Mouse (Mus musculus) hindbrain, embryonic 14.5 days (tissue): ENCODE measurements around the gene Zfp536. TPM values are rescaled to one million over a fixed set of nuclear protein-coding genes. Genes with fewer than 3 reads are reported as not detected.
"Not testable (repeated sequence)": the region's sequence is repeated elsewhere in the genome, so short reads cannot be mapped to it uniquely, and the experiment has no call there.

Experiments
- ATAC-seq: fragments of 200-750 bp; cut with Nextera tagmentation; 2 replicates; pipeline ENCODE4 v1.8.0; 2017; ENCODE audit warnings: moderate number of reproducible peaks, mild to moderate bottlenecking, moderate TSS enrichment, moderate library complexity; ENCODE audit not compliant: low FRiP score
- DNase-seq: peaks from one replicate; pipeline ENCODE4 v3.0.0-alpha.2; 2015; ENCODE audit warnings: low spot score
- H3K27ac ChIP-seq: fragments of 300-500 bp; sonication (generic); 2 replicates; pipeline ENCODE4 v1.5.1; 2014; ENCODE audit warnings: mild to moderate bottlenecking, moderate library complexity
- H3K27me3 ChIP-seq: fragments of 300-500 bp; sonication (generic); 2 replicates; pipeline ENCODE4 v1.6.1; 2014; ENCODE audit warnings: mild to moderate bottlenecking, low read length, mixed read lengths; ENCODE audit not compliant: control insufficient read depth, insufficient read depth
- H3K36me3 ChIP-seq: fragments of 300-500 bp; sonication (generic); replicated peaks from 2 replicates; pipeline ENCODE4 v1.6.1; 2014; ENCODE audit not compliant: control insufficient read depth, insufficient read depth
- H3K4me1 ChIP-seq: fragments of 300-500 bp; sonication (generic); replicated peaks from 2 replicates; pipeline ENCODE4 v1.6.1; 2014; ENCODE audit warnings: antibody characterized with exemption, low read length, mixed read lengths; ENCODE audit not compliant: control insufficient read depth, insufficient read depth
- H3K4me2 ChIP-seq: fragments of 300-500 bp; sonication (generic); replicated peaks from 2 replicates; pipeline ENCODE4 v1.6.1; 2014; ENCODE audit warnings: mild to moderate bottlenecking, moderate library complexity
- H3K4me3 ChIP-seq: fragments of 300-500 bp; sonication (generic); replicated peaks from 2 replicates; pipeline ENCODE4 v1.5.1; 2014; ENCODE audit warnings: mild to moderate bottlenecking, low read length
- H3K9ac ChIP-seq: fragments of 300-500 bp; sonication (generic); 2 replicates; pipeline ENCODE4 v1.6.1; 2014
- H3K9me3 ChIP-seq: fragments of 300-500 bp; sonication (generic); 2 replicates; pipeline ENCODE4 v1.6.1; 2016; ENCODE audit warnings: low read length; ENCODE audit not compliant: control insufficient read depth
- WGBS: fragments of 180-500 bp; shearing (Covaris S2); extraction: QIAGEN DNeasy Blood & Tissue Kit; methylation state at CpG from one replicate; pipeline ENCODE4 v1.1.7; 2014; 5-methylcytosine and 5-hydroxymethylcytosine counted together
- polyA plus RNA-seq: library from polyadenylated mRNA; unstranded; fragments of >200 nt; fragmentation: Nextera tagmentation; extraction: Ambion mirVana; gene quantifications from 2 replicates; pipeline ENCODE4 v1.2.1, GENCODE M21; 2014

Zfp536 gene
- polyA plus RNA-seq, 1 experiment from 2014 or later = 43.0 TPM

DNA sequence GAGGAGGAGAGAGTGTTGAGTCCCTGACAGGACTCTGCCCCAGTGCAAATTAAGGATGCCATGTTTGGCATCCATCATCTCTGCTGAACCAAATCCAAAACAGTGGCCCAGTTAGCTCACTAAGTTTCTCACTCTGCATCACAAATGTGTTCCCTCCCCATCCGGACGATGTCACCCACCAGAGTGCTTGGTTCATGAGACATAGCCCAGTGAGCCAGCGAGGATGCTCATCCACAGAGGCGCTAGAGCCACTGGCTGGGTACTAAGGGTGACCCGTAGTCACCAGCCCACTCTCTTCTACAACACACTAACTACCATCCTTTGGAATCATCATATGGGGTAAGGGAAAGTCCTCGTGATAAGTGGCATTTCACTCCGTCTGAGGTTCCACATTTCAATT is 56.4 kb downstream of the Zfp536 start:
- Histone ChIP-seq H3K27ac (no peak overlapping the region), H3K27me3 (no peaks in the 10 kb centered on the region), H3K9me3 (no peaks in the 10 kb centered on the region), H3K9ac (no peak overlapping the region), H3K4me3 (no peak overlapping the region), H3K4me2 (no peak overlapping the region), H3K36me3 (0 out of 2 replicates have a peak, but pooled peaks cover 1% of the 10 kb centered on the region), H3K4me1 (peaks cover 28% of the 10 kb centered on the region)
- ATAC-seq = no peak
- WGBS = 88% methylated on average over 7 of the region's 7 CpGs
- DNase-seq = no peak

DNA sequence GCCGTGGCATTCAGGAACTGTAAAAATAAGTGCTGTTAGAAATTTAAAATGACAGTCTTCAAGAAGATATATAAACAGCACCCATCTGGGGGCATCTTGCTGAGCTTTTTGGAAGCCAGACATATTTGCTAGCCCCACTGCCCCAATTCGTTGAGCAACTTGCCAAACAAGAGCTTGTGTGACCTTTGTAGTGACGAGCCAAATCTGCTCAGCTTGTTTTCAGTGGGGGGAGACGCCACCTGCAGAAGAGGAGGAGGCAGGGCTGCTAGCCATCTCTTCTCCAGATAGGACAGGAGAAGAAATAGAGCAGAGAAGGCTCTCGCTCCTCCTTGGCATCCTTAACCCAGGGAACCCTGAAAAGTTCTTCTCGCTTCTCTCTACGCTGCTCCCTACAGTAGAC is 56.8 kb downstream of the Zfp536 start:
- Histone ChIP-seq H3K9ac (no peak overlapping the region), H3K27ac (no peak overlapping the region), H3K9me3 (no peaks in the 10 kb centered on the region), H3K36me3 (0 out of 2 replicates have a peak, but pooled peaks cover 4% of the 10 kb centered on the region), H3K4me3 (no peak overlapping the region), H3K27me3 (no peaks in the 10 kb centered on the region), H3K4me2 (no peak overlapping the region), H3K4me1 (peaks cover 28% of the 10 kb centered on the region)
- DNase-seq = no peak
- ATAC-seq = no peak
- WGBS = 75% methylated on average over 7 of the region's 7 CpGs

DNA sequence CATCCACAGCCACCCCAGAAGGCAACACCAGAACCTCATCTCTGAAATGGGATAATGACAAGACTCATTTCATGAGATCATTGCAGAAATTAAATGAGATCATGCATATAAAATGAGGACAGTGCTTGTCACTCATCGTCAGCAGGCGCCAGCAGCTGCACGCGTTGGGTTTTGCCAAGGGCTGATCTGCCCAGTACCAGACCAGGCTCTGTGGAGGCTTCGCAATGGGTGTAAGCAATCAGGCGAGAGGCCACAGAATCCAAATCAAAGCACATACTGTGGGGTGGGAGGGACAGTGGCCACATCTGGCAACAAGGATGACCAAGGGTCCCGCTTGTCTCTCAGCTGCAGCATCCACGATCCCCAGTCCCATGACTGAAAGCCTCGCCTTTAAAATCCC is 69.0 kb downstream of the Zfp536 start:
- Histone ChIP-seq H3K27me3 (no peaks in the 10 kb centered on the region), H3K36me3 (no peaks in the 10 kb centered on the region), H3K4me1 (no peaks in the 10 kb centered on the region), H3K9ac (no peak overlapping the region), H3K27ac (no peak overlapping the region), H3K4me2 (no peak overlapping the region), H3K9me3 (no peaks in the 10 kb centered on the region), H3K4me3 (no peak overlapping the region)
- DNase-seq (no peak), ATAC-seq (no peak)
- WGBS = 72% methylated on average over 9 of the region's 9 CpGs

DNA sequence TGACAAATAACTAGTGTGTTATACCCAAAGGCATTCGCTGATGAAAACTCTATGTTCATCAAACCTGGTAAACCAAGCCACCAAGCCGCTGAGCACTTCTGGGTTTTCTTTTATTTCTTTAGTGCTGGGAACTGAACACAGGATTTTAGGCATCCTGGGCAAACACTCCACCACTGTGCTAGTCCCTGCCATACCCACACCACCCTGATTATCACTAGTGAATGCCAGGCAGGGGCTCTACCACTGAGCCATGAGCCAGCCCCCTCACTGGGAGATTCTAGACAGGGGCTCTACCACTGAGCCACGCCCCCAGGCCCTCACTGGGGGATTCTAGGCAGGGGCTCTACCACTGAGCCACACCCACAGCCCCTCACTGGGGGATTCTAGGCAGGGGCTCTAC is 76.1 kb downstream of the Zfp536 start:
- DNase-seq, H3K9ac ChIP-seq, H3K9me3 ChIP-seq, H3K4me1 ChIP-seq, H3K36me3 ChIP-seq, H3K27me3 ChIP-seq, H3K4me3 ChIP-seq, ATAC-seq, H3K27ac ChIP-seq, H3K4me2 ChIP-seq: not testable (repeated sequence)
- 98% methylated on average over 3 of the region's 3 CpGs for WGBS

DNA sequence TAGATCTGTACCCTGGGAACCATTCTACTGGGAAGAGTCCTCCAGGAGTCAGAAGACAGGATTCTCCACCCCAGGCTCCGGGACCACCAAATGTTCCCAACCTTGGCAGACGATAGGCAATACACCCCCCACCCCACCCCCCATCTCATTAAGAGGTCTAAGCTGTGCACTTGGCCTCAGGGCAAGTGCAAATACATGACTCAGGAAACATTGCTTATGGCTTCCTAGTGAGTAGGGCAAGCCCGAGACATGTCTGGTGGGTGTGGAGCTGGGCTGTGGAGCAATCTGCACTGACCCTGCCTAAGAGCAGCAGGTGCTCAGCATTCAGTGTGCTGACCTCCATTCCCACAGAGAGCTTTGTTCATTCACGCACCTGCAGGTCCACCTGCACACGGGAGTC is 78.4 kb downstream of the Zfp536 start:
- peaks cover 22% of the 10 kb centered on the region for H3K4me1 ChIP-seq
- no peak overlapping the region for H3K27ac ChIP-seq
- H3K4me2 ChIP-seq = no peak overlapping the region
- no peak overlapping the region for H3K4me3 ChIP-seq
- WGBS = 38% methylated on average over 5 of the region's 5 CpGs
- DNase-seq (no peak), ATAC-seq (no peak)
- H3K9ac ChIP-seq = no peak overlapping the region
- H3K27me3 ChIP-seq = no peaks in the 10 kb centered on the region
- no peaks in the 10 kb centered on the region for H3K9me3 ChIP-seq
- H3K36me3 ChIP-seq = no peaks in the 10 kb centered on the region

DNA sequence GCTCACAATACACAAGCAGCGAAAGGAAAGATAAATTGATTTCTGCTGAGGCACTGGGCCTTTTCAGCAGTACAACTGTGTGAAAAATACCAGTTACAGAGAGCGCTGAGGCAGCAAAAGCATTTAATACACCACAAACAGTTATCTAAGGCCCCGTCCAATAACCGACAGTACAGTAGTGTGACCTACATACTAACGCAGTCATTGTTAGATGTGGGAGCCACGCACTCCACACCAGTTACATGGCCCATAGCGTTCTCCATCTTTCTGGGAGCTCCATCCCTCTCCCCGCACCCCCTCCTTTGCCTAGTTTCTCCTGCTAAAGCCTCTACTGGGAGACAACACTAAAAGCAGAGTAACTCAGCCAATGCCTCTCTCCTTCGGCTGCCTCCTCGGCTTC is 82.8 kb downstream of the Zfp536 start:
- H3K4me1 ChIP-seq = peaks cover 36% of the 10 kb centered on the region
- no peaks in the 10 kb centered on the region for H3K36me3 ChIP-seq
- DNase-seq (peak; percentile 50), ATAC-seq (0 out of 2 replicates have a peak, but pooled peaks have one; percentile 10)
- H3K27me3 ChIP-seq = no peaks in the 10 kb centered on the region
- 26% methylated on average over 10 of the region's 10 CpGs for WGBS
- H3K27ac ChIP-seq = peak overlapping the region; percentile 71
- H3K9ac ChIP-seq = 0 out of 2 replicates have a peak overlapping the region, but pooled peaks have one; percentile 2
- H3K9me3 ChIP-seq = no peaks in the 10 kb centered on the region
- H3K4me2 ChIP-seq = no peak overlapping the region
- H3K4me3 ChIP-seq = no peak overlapping the region

- peak overlapping the region; percentile 32; the same call in 1 of the 2 replicates for H3K9ac ChIP-seq
- no peak for ATAC-seq
- peak overlapping the region; percentile 40 for H3K4me2 ChIP-seq
- peak overlapping the region; percentile 71 for H3K27ac ChIP-seq
- 11% methylated on average over 23 of the region's 23 CpGs for WGBS
- no peak overlapping the region for H3K4me3 ChIP-seq
- H3K27me3 ChIP-seq = no peaks in the 10 kb centered on the region
- H3K4me1 ChIP-seq = peaks cover 29% of the 10 kb centered on the region
- DNase-seq = peak; percentile 65
- no peaks in the 10 kb centered on the region for H3K36me3 ChIP-seq
- no peaks in the 10 kb centered on the region for H3K9me3 ChIP-seq
These were observed 83.7 kb downstream of the Zfp536 start for GRCm38 (mm10) chr7:37689561-37690305.

DNA sequence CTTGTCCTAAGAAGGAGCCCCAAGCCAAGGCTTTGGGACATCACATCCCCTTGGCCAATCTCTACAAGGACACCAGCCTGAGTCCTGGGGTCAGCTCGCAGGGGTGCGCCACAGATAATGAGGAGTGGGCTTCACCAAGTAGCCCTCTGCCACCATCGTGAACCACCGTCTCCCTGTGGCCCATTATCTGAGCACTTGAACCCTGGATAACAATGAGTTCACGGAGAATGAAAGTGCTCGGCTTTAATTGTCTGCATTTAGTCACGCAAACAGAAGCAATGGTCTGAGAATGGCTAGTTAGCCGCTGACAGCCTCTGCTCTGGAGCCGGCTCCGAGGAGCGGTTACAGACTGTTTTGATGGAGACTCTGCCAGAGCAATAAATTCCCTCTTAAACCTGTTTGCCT is 84.3 kb downstream of the Zfp536 start:
- peak overlapping the region; percentile 32; the same call in 1 of the 2 replicates for H3K9ac ChIP-seq
- H3K4me2 ChIP-seq = peak overlapping the region; percentile 40
- WGBS = 13% methylated on average over 11 of the region's 11 CpGs
- H3K9me3 ChIP-seq = no peaks in the 10 kb centered on the region
- no peaks in the 10 kb centered on the region for H3K36me3 ChIP-seq
- H3K4me3 ChIP-seq = no peak overlapping the region
- DNase-seq = peak; percentile 44
- ATAC-seq = 0 out of 2 replicates have a peak, but pooled peaks have one; percentile 16
- peaks cover 29% of the 10 kb centered on the region for H3K4me1 ChIP-seq
- peak overlapping the region; percentile 48; the same call in 1 of the 2 replicates for H3K27ac ChIP-seq
- H3K27me3 ChIP-seq = no peaks in the 10 kb centered on the region

DNA sequence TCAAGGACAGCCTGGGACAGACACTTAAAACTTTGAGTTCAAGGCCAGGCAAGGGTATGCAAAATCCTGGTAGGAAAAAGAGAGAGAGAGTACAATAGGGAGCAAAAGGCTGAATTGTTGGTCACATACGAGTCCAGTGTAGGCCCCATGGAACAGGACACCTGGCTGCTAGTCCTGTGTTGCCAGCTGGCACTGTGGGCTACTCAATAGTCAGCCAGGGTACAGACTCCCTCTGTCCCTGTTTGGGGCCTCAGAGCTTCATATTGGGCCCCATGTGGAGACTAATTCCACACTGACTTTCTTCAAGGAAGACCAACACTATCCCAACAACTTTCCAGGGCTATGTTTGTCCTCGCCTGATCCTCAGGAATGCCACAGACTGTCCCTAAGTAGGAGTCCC is 87.1 kb downstream of the Zfp536 start:
- DNase-seq = no peak
- 87% methylated on average over 2 of the region's 2 CpGs for WGBS
- H3K27ac ChIP-seq = no peak overlapping the region
- no peaks in the 10 kb centered on the region for H3K9me3 ChIP-seq
- no peak for ATAC-seq
- no peak overlapping the region for H3K9ac ChIP-seq
- H3K36me3 ChIP-seq = no peaks in the 10 kb centered on the region
- H3K4me3 ChIP-seq = no peak overlapping the region
- H3K4me1 ChIP-seq = peaks cover 24% of the 10 kb centered on the region
- H3K27me3 ChIP-seq = no peaks in the 10 kb centered on the region
- no peak overlapping the region for H3K4me2 ChIP-seq
